Mouse (Mus musculus): ENCODE measurements around the gene Spsb1. TPM values are rescaled to one million over a fixed set of nuclear protein-coding genes. Genes with fewer than 3 reads are reported as not detected.

The Spsb1 gene
- total and polyA plus RNA-seq, 3 experiments: 0.04 to 0.19 (median 0.07) TPM

GRCm38 (mm10) chr4:149995911-149996310, 41.1 kb upstream of the Spsb1 start:
- H3K27me3 ChIP-seq (replicated peaks): no peaks in the 10 kb centered on the region
- no peak overlapping the region for H3K4me3 ChIP-seq (replicated peaks in 1 of 3; ENCODE audit: low read depth in 2 of 3, low read length in 2 of 3, poor library complexity in 1 of 3)
- no peak overlapping the region for H3K9ac ChIP-seq (ENCODE audit: insufficient read depth, low read depth)
- H3K27ac ChIP-seq (ENCODE audit: insufficient read depth, low read depth): no peak overlapping the region
- dilution Hi-C loops (cut with MboI; ENCODE audit: extremely low pct_ligation_motif_present, extremely low pct_unique_long_range_greater_than_20kb, low sequenced_read_pairs) (no loop called here), in situ Hi-C loops (cut with MboI; ENCODE audit: low pct_ligation_motif_present, low pct_unique_long_range_greater_than_20kb, low sequenced_read_pairs) (no loop called here)
- TF ChIP-seq JUND (conservative IDR thresholded peaks at IDR 0.05; ENCODE audit: low read depth, low read length): no peak
- no peak for TF ChIP-seq POLR2A (IDR thresholded peaks at IDR 0.05; ENCODE audit: low read depth, low read length)
- no peak for TF ChIP-seq MYC (IDR thresholded peaks at IDR 0.05; ENCODE audit: low read depth, low read length)
- TF ChIP-seq SIN3A (IDR thresholded peaks at IDR 0.05; ENCODE audit: low read length): no peak
- H3K79me2 ChIP-seq (replicated peaks; ENCODE audit: control insufficient read depth, extremely low read depth, insufficient read depth, poor library complexity, severe bottlenecking): peaks cover 9% of the 10 kb centered on the region; the same call in 1 of the 2 replicates
- no peak for DNase-seq (ENCODE audit: extremely low read depth)
- no peak overlapping the region for H3K4me2 ChIP-seq (ENCODE audit: insufficient read depth, low read depth, poor library complexity, severe bottlenecking)
- H3K4me1 ChIP-seq (ENCODE audit: control insufficient read depth in 1 of 2, insufficient read depth in 2 of 2): peaks cover 31 to 96% of the 10 kb centered on the region in 2 experiments
- H3K36me3 ChIP-seq (replicated peaks in 1 of 2; ENCODE audit: control insufficient read depth in 1 of 2, insufficient read depth in 1 of 2, low read length in 1 of 2): peaks cover 32 to 82% of the 10 kb centered on the region in 2 experiments
- H3K9me3 ChIP-seq (replicated peaks; ENCODE audit: low read length): no peaks in the 10 kb centered on the region

GRCm38 (mm10) chr4:149994218-149994617, 39.4 kb upstream of the Spsb1 start:
- dilution Hi-C loops (cut with MboI; ENCODE audit: extremely low pct_ligation_motif_present, extremely low pct_unique_long_range_greater_than_20kb, low sequenced_read_pairs): no loop called here
- no peak overlapping the region for H3K4me2 ChIP-seq (ENCODE audit: insufficient read depth, low read depth, poor library complexity, severe bottlenecking)
- peaks cover 32 to 82% of the 10 kb centered on the region in 2 experiments for H3K36me3 ChIP-seq (replicated peaks in 1 of 2; ENCODE audit: control insufficient read depth in 1 of 2, insufficient read depth in 1 of 2, low read length in 1 of 2)
- H3K9me3 ChIP-seq (replicated peaks; ENCODE audit: low read length): no peaks in the 10 kb centered on the region
- in situ Hi-C loops (cut with MboI; ENCODE audit: low pct_ligation_motif_present, low pct_unique_long_range_greater_than_20kb, low sequenced_read_pairs): no loop called here
- H3K79me2 ChIP-seq (replicated peaks; ENCODE audit: control insufficient read depth, extremely low read depth, insufficient read depth, poor library complexity, severe bottlenecking): 0 out of 2 replicates have a peak, but pooled peaks cover 2% of the 10 kb centered on the region
- no peaks in the 10 kb centered on the region for H3K27me3 ChIP-seq (replicated peaks)
- H3K4me1 ChIP-seq (ENCODE audit: control insufficient read depth in 1 of 2, insufficient read depth in 2 of 2): peaks cover 33 to 96% of the 10 kb centered on the region in 2 experiments
- no peak overlapping the region for H3K4me3 ChIP-seq (replicated peaks in 1 of 3; ENCODE audit: low read depth in 2 of 3, low read length in 2 of 3, poor library complexity in 1 of 3)
- no peak overlapping the region for H3K27ac ChIP-seq (ENCODE audit: insufficient read depth, low read depth)
- no peak for DNase-seq (ENCODE audit: extremely low read depth)
- H3K9ac ChIP-seq (ENCODE audit: insufficient read depth, low read depth): no peak overlapping the region
- TF ChIP-seq JUN (IDR thresholded peaks at IDR 0.05; ENCODE audit: insufficient read depth, low read depth, low read length) (no peak), MAZ (IDR thresholded peaks at IDR 0.05; ENCODE audit: low read depth, low read length) (no peak), TCF12 (IDR thresholded peaks at IDR 0.05; ENCODE audit: low read depth, low read length) (no peak), MYC (IDR thresholded peaks at IDR 0.05; ENCODE audit: low read depth, low read length) (no peak), MEF2A (IDR thresholded peaks at IDR 0.05; ENCODE audit: borderline replicate concordance, low read depth, low read length) (no peak)

- H3K9ac ChIP-seq (ENCODE audit: insufficient read depth, low read depth): no peak overlapping the region
- no peaks in the 10 kb centered on the region for H3K27me3 ChIP-seq (replicated peaks)
- no peak for DNase-seq (ENCODE audit: extremely low read depth)
- no peak overlapping the region for H3K4me3 ChIP-seq (replicated peaks in 1 of 3; ENCODE audit: low read depth in 2 of 3, low read length in 2 of 3, poor library complexity in 1 of 3)
- H3K9me3 ChIP-seq (replicated peaks; ENCODE audit: low read length): no peaks in the 10 kb centered on the region
- in situ Hi-C loops (cut with MboI; ENCODE audit: low pct_ligation_motif_present, low pct_unique_long_range_greater_than_20kb, low sequenced_read_pairs) (no loop called here), dilution Hi-C loops (cut with MboI; ENCODE audit: extremely low pct_ligation_motif_present, extremely low pct_unique_long_range_greater_than_20kb, low sequenced_read_pairs) (no loop called here)
- TF ChIP-seq USF1 (IDR thresholded peaks at IDR 0.05; ENCODE audit: low read depth, low read length) (no peak), UBTF (IDR thresholded peaks at IDR 0.05; ENCODE audit: low read depth, low read length) (no peak), SMC3 (IDR thresholded peaks at IDR 0.05; ENCODE audit: low read depth, low read length) (no peak), ZMIZ1 (IDR thresholded peaks at IDR 0.05; ENCODE audit: low read depth, low read length) (no peak), ZNF384 (IDR thresholded peaks at IDR 0.05; ENCODE audit: low read depth, low read length) (no peak), BHLHE40 (IDR thresholded peaks at IDR 0.05; ENCODE audit: low read depth, low read length) (no peak), E2F4 (IDR thresholded peaks at IDR 0.05; ENCODE audit: insufficient replicate concordance, low read depth, low read length) (no peak), MEF2A (IDR thresholded peaks at IDR 0.05; ENCODE audit: borderline replicate concordance, low read depth, low read length) (no peak), CHD1 (IDR thresholded peaks at IDR 0.05; ENCODE audit: low read depth, low read length) (no peak), JUND (conservative IDR thresholded peaks at IDR 0.05; ENCODE audit: low read depth, low read length) (no peak), TBP (conservative IDR thresholded peaks at IDR 0.05; ENCODE audit: low read depth, low read length) (no peak), KAT2A (IDR thresholded peaks at IDR 0.05; ENCODE audit: insufficient replicate concordance, low read length) (no peak), NRF1 (IDR thresholded peaks at IDR 0.05; ENCODE audit: low read depth, low read length) (no peak), USF2 (conservative IDR thresholded peaks at IDR 0.05; ENCODE audit: low read depth, low read length) (no peak), HCFC1 (IDR thresholded peaks at IDR 0.05; ENCODE audit: low read depth, low read length) (no peak), MAX (IDR thresholded peaks at IDR 0.05; ENCODE audit: low read length) (no peak), MAFK (IDR thresholded peaks at IDR 0.05; ENCODE audit: insufficient replicate concordance, low read length) (no peak)
- peaks cover 32 to 69% of the 10 kb centered on the region in 2 experiments for H3K36me3 ChIP-seq (replicated peaks in 1 of 2; ENCODE audit: control insufficient read depth in 1 of 2, insufficient read depth in 1 of 2, low read length in 1 of 2)
- 0 out of 2 replicates have a peak, but pooled peaks cover 2% of the 10 kb centered on the region for H3K79me2 ChIP-seq (replicated peaks; ENCODE audit: control insufficient read depth, extremely low read depth, insufficient read depth, poor library complexity, severe bottlenecking)
- peaks cover 34 to 91% of the 10 kb centered on the region in 2 experiments for H3K4me1 ChIP-seq (ENCODE audit: control insufficient read depth in 1 of 2, insufficient read depth in 2 of 2)
- H3K4me2 ChIP-seq (ENCODE audit: insufficient read depth, low read depth, poor library complexity, severe bottlenecking): no peak overlapping the region
- no peak overlapping the region for H3K27ac ChIP-seq (ENCODE audit: insufficient read depth, low read depth)
These were observed 37.8 kb upstream of the Spsb1 start for GRCm38 (mm10) chr4:149992670-149993032.
